Mouse (Mus musculus) heart, embryonic 13.5 days (tissue): ENCODE results near the gene Dpf3. TPM values are rescaled to one million over a fixed set of nuclear protein-coding genes. Genes with fewer than 3 reads are reported as not detected.

Experiments used
- ATAC-seq: fragments of 200-750 bp; cut with Nextera tagmentation; 2 replicates; pipeline ENCODE4 v1.8.0; 2017; ENCODE audit warnings: moderate TSS enrichment; ENCODE audit not compliant: insufficient number of reproducible peaks, low FRiP score, low TSS enrichment; ENCODE audit errors: extremely low read depth
- H3K27ac ChIP-seq: fragments of 300-500 bp; sonication (generic); replicated peaks from 2 replicates; pipeline ENCODE4 v1.5.1; 2015; ENCODE audit warnings: moderate library complexity, mild to moderate bottlenecking, inconsistent platforms
- H3K27me3 ChIP-seq: fragments of 300-500 bp; sonication (generic); replicated peaks from 2 replicates; pipeline ENCODE4 v1.6.1; 2015; ENCODE audit warnings: mild to moderate bottlenecking, inconsistent platforms
- H3K36me3 ChIP-seq: fragments of 300-500 bp; sonication (generic); 2 replicates; pipeline ENCODE4 v1.6.1; 2015; ENCODE audit warnings: mild to moderate bottlenecking, inconsistent platforms
- H3K4me1 ChIP-seq: fragments of 300-500 bp; sonication (generic); 2 replicates; pipeline ENCODE4 v1.6.1; 2015; ENCODE audit warnings: inconsistent platforms
- H3K4me2 ChIP-seq: fragments of 300-500 bp; sonication (generic); 2 replicates; pipeline ENCODE4 v1.6.1; 2015; ENCODE audit warnings: inconsistent platforms, mild to moderate bottlenecking, moderate library complexity
- H3K4me3 ChIP-seq: fragments of 300-500 bp; sonication (generic); 2 replicates; pipeline ENCODE4 v1.5.1; 2015; ENCODE audit warnings: moderate library complexity, mild to moderate bottlenecking, inconsistent platforms
- H3K9ac ChIP-seq: fragments of 300-500 bp; sonication (generic); 2 replicates; pipeline ENCODE4 v1.6.1; 2015; ENCODE audit warnings: inconsistent platforms, mild to moderate bottlenecking, moderate library complexity
- H3K9me3 ChIP-seq: fragments of 300-500 bp; sonication (generic); 2 replicates; pipeline ENCODE4 v1.6.1; 2016; ENCODE audit warnings: inconsistent platforms
- WGBS: fragments of 180-500 bp; shearing (Covaris S2); methylation state at CpG from one replicate; pipeline ENCODE4 v1.1.7; 2015; ENCODE audit warnings: mixed read lengths; 5-methylcytosine and 5-hydroxymethylcytosine counted together
- polyA plus RNA-seq: library from polyadenylated mRNA; unstranded; fragments of >200 nt; fragmentation: Nextera tagmentation; extraction: Ambion mirVana; gene quantifications from 2 replicates; pipeline ENCODE4 v1.2.1, GENCODE M21; 2015

Gene Dpf3
- polyA plus RNA-seq, 1 experiment from 2014 or later = 18.8 TPM

- no peak for ATAC-seq
- H3K36me3 ChIP-seq = peaks cover 3% of the 10 kb centered on the region; the same call in 1 of the 2 replicates
- peaks cover 80% of the 10 kb centered on the region for H3K4me1 ChIP-seq
- H3K4me2 ChIP-seq = no peak overlapping the region
- 72% methylated on average over 3 of the region's 3 CpGs for WGBS
- no peak overlapping the region for H3K4me3 ChIP-seq
- no peaks in the 10 kb centered on the region for H3K9me3 ChIP-seq
- no peaks in the 10 kb centered on the region for H3K27me3 ChIP-seq
- H3K9ac ChIP-seq = no peak overlapping the region
- peak overlapping the region; percentile 88; the same call in 1 of the 2 replicates for H3K27ac ChIP-seq
These were observed 276.8 kb downstream of the Dpf3 start for GRCm38 (mm10) chr12:83210735-83211134.

DNA sequence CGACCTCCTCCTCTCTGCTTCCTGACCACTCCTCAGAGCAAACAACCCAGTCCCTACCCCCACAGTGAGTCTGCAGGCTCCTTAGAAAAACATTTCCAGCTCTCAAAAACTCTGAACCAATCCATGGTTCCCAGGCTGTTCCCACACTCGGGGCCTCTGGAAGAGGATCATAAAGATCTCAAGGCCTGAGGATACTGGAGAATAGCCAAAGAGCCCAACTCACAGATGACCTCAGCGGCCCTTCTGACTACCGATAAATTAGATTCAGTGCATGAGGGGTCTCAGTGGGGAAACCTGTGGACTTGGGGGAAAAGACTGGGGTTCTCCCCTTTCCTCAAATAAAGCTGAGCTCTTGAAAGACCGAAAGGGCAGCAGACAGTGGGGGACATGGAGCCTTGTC is 277.2 kb downstream of the Dpf3 start:
- H3K4me1 ChIP-seq = peaks cover 84% of the 10 kb centered on the region
- peak overlapping the region; percentile 88 for H3K27ac ChIP-seq
- ATAC-seq = no peak
- 53% methylated on average over 5 of the region's 5 CpGs for WGBS
- no peaks in the 10 kb centered on the region for H3K27me3 ChIP-seq
- no peak overlapping the region for H3K4me2 ChIP-seq
- no peak overlapping the region for H3K4me3 ChIP-seq
- H3K9me3 ChIP-seq = no peaks in the 10 kb centered on the region
- H3K36me3 ChIP-seq = peaks cover under 1% of the 10 kb centered on the region; the same call in 1 of the 2 replicates
- H3K9ac ChIP-seq = no peak overlapping the region

DNA sequence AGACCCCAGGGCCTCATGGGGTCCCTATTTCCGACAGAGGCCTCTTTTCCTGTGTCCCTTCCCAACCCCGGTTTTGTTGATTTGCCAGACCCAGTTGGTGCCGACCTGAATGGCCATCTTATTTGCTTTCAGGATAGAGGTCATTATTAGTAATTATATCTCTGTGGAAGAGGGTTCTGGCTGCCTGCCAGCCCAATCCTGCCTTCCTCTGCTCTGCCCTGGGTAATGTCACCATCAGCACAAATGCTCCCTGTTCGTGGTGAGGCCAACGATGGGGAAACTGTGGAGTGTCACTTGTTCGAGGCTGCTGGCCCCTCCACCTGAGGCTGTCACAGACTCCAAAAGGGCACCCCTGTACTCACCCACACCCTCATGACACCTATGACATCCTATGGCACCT is 278.1 kb downstream of the Dpf3 start:
- H3K27ac ChIP-seq = peak overlapping the region; percentile 88
- no peak; the same call in 1 of the 2 replicates for ATAC-seq
- H3K4me2 ChIP-seq = peak overlapping the region; percentile 5; the same call in 1 of the 2 replicates
- WGBS = 13% methylated on average over 6 of the region's 6 CpGs
- no peaks in the 10 kb centered on the region for H3K27me3 ChIP-seq
- no peaks in the 10 kb centered on the region for H3K9me3 ChIP-seq
- H3K4me3 ChIP-seq = no peak overlapping the region
- no peaks in the 10 kb centered on the region for H3K36me3 ChIP-seq
- H3K9ac ChIP-seq = 0 out of 2 replicates have a peak overlapping the region, but pooled peaks have one; percentile 14
- peaks cover 86% of the 10 kb centered on the region for H3K4me1 ChIP-seq

DNA sequence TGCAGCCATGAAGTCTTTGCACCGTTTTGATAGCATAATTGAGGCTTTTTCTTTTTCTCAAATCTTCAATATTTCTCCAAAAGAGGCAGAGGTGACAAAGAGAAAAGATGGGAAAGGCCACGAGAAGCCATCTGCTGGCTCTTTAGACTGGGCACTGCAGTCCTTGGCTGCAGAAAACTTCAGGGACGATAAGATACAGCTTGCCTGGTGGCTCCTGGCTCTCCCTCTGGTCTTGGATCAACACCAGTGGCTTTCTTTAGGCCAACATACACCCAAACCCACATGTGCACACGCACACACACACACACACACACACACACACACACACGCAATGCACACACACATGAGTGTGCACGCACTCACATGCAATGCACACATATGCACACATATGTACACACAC is 278.7 kb downstream of the Dpf3 start:
- H3K36me3 ChIP-seq = no peaks in the 10 kb centered on the region
- H3K27me3 ChIP-seq = no peaks in the 10 kb centered on the region
- H3K4me1 ChIP-seq = peaks cover 82% of the 10 kb centered on the region
- no peak overlapping the region for H3K4me2 ChIP-seq
- H3K4me3 ChIP-seq = no peak overlapping the region
- peak overlapping the region; percentile 88 for H3K27ac ChIP-seq
- no peak for ATAC-seq
- no peaks in the 10 kb centered on the region for H3K9me3 ChIP-seq
- WGBS = 55% methylated on average over 6 of the region's 6 CpGs
- no peak overlapping the region for H3K9ac ChIP-seq

DNA sequence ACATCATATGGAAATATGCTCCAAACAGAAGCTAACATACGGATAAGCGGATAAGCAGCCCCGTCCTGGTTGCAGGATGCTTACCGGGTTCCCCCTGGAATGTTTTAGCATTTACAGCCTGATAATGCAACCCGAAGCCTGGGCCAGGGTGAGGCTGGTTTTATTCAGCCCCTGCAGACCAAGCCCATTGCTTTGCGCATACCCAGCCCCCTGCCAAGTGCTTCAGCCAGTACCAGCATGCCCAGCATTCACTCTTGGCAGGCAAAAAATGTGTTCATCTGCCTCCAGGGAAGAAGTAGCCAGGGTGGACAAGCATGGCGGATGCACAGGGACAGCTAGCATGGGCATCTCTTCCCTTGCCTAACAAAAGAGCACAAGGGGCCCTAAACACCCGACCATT is 279.5 kb downstream of the Dpf3 start:
- no peak for ATAC-seq
- H3K9me3 ChIP-seq = no peaks in the 10 kb centered on the region
- no peak overlapping the region for H3K9ac ChIP-seq
- peaks cover 74% of the 10 kb centered on the region for H3K4me1 ChIP-seq
- H3K27ac ChIP-seq = 0 out of 2 replicates have a peak overlapping the region, but pooled peaks have one; percentile 17
- no peaks in the 10 kb centered on the region for H3K36me3 ChIP-seq
- WGBS = 53% methylated on average over 8 of the region's 8 CpGs
- H3K27me3 ChIP-seq = no peaks in the 10 kb centered on the region
- no peak overlapping the region for H3K4me2 ChIP-seq
- H3K4me3 ChIP-seq = no peak overlapping the region

DNA sequence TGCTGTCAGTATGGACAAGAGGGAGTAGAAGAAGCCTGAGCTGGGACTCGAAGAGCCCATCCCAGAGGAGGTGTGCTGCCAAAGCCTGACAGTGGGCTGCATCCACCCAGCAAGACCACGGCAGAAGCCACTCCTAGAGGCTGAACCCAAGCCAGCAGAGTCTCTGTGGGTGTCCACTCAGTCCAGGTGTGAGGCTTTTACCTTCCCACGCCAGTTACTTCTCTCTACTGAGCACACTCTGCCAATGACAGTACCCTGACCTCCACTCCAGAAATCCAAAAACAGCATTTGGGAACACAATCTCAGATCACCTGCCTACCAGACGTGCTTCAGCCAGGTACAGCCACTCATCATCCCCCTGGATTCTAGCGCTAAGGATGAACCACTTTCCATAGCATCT is 280.0 kb downstream of the Dpf3 start:
- ATAC-seq = no peak
- Histone ChIP-seq H3K4me3 (no peak overlapping the region), H3K27ac (no peak overlapping the region), H3K9me3 (no peaks in the 10 kb centered on the region), H3K4me1 (peaks cover 72% of the 10 kb centered on the region), H3K27me3 (no peaks in the 10 kb centered on the region), H3K4me2 (no peak overlapping the region), H3K9ac (no peak overlapping the region), H3K36me3 (no peaks in the 10 kb centered on the region)
- WGBS = 66% methylated on average over 5 of the region's 5 CpGs

GRCm38 (mm10) chr12:83206866-83207265 is 280.6 kb downstream of the Dpf3 start:
- WGBS = 43% methylated on average over 6 of the region's 6 CpGs
- Histone ChIP-seq H3K9ac (no peak overlapping the region), H3K4me1 (peaks cover 72% of the 10 kb centered on the region), H3K27me3 (no peaks in the 10 kb centered on the region), H3K9me3 (no peaks in the 10 kb centered on the region), H3K36me3 (no peaks in the 10 kb centered on the region), H3K4me3 (no peak overlapping the region), H3K4me2 (no peak overlapping the region), H3K27ac (no peak overlapping the region)
- ATAC-seq = no peak

DNA sequence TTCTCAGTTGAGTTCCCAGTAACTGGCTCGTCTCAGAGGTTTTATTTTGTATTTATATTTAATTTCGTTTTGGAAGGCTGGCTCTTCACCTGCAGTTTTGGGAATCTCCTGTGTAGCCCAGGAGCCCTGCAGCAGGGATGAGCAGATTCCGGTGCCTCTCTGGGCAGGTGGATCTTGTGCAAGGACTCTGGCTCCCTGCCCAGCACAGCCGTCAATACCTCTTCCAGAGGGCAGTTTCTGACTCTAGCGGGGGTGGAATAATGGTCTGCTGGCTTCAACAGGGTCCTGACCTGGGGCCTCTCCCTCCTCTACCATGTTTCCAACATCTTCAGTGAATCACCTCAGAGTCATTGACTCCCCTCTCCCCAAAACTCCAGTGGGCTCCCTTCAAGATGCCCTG is 283.2 kb downstream of the Dpf3 start:
- H3K4me3 ChIP-seq = no peak overlapping the region
- 0 out of 2 replicates have a peak overlapping the region, but pooled peaks have one; percentile 13 for H3K27ac ChIP-seq
- no peak overlapping the region for H3K4me2 ChIP-seq
- H3K4me1 ChIP-seq = peaks cover 63% of the 10 kb centered on the region
- H3K9me3 ChIP-seq = no peaks in the 10 kb centered on the region
- H3K27me3 ChIP-seq = no peaks in the 10 kb centered on the region
- WGBS = 44% methylated on average over 5 of the region's 5 CpGs
- no peaks in the 10 kb centered on the region for H3K36me3 ChIP-seq
- no peak overlapping the region for H3K9ac ChIP-seq
- no peak for ATAC-seq

GRCm38 (mm10) chr12:83201674-83202073 is 285.8 kb downstream of the Dpf3 start:
- WGBS = 41% methylated on average over 3 of the region's 3 CpGs
- Histone ChIP-seq H3K9ac (peak overlapping the region; percentile 44; the same call in 1 of the 2 replicates), H3K27me3 (no peaks in the 10 kb centered on the region), H3K4me2 (no peak overlapping the region), H3K27ac (no peak overlapping the region), H3K9me3 (no peaks in the 10 kb centered on the region), H3K4me3 (no peak overlapping the region), H3K36me3 (no peaks in the 10 kb centered on the region), H3K4me1 (peaks cover 38% of the 10 kb centered on the region)
- ATAC-seq = no peak

DNA sequence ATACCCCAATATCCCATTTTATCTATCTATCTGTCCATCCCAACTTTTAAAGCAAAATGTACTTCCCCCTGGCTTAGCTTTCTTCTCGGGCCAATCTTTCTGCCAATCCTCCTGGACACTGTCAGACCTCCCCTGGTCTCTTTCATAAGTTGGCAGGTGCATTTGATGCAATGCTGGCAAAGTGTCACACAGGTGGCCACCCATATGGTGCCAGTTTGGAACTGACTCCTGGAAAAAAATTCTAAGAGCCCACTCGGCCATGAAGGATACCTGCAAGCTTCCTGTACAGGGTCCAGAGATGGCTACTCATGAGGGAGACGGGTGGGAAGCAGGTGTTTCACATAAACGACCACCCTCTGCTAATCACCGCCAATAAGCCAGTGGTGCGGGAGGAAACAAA is 307.0 kb downstream of the Dpf3 start:
- ATAC-seq = no peak
- H3K9ac ChIP-seq = no peak overlapping the region
- H3K27me3 ChIP-seq = no peaks in the 10 kb centered on the region
- no peak overlapping the region for H3K4me2 ChIP-seq
- no peak overlapping the region for H3K4me3 ChIP-seq
- H3K9me3 ChIP-seq = no peaks in the 10 kb centered on the region
- WGBS = 68% methylated on average over 6 of the region's 6 CpGs
- no peak overlapping the region for H3K27ac ChIP-seq
- H3K36me3 ChIP-seq = no peaks in the 10 kb centered on the region
- peaks cover 4% of the 10 kb centered on the region; the same call in 1 of the 2 replicates for H3K4me1 ChIP-seq

DNA sequence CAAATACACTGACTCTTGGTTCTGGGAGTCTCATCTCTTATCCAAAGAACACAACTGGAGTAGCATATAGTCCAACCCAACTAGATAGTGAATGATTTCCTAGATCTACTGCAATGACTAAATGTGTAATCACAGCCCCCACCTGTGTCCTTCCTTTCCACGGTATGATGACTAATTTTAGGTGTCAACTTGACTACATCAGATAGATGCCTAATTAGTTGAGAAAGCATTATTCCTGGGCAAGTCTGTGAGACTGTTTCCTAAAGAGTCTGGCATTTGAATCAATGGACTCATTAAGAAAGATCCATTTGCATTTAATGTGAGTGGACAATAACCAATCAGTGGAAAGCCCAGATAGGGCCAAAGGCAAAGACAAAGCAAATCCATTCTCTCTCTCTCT is 307.7 kb downstream of the Dpf3 start:
- Histone ChIP-seq H3K4me3 (no peak overlapping the region), H3K4me2 (no peak overlapping the region), H3K9ac (no peak overlapping the region), H3K9me3 (no peaks in the 10 kb centered on the region), H3K27ac (no peak overlapping the region), H3K27me3 (no peaks in the 10 kb centered on the region), H3K36me3 (no peaks in the 10 kb centered on the region), H3K4me1 (0 out of 2 replicates have a peak, but pooled peaks cover 3% of the 10 kb centered on the region)
- 70% methylated on average over 1 of the region's 1 CpGs for whole genome bisulfite sequencing
- ATAC-seq = no peak

- Histone ChIP-seq H3K4me1 (0 out of 2 replicates have a peak, but pooled peaks cover 3% of the 10 kb centered on the region), H3K27ac (no peak overlapping the region), H3K9ac (no peak overlapping the region), H3K4me3 (no peak overlapping the region), H3K36me3 (no peaks in the 10 kb centered on the region), H3K9me3 (no peaks in the 10 kb centered on the region), H3K4me2 (no peak overlapping the region), H3K27me3 (no peaks in the 10 kb centered on the region)
- 70% methylated on average over 2 of the region's 2 CpGs for WGBS
- no peak for ATAC-seq
These were observed 308.7 kb downstream of the Dpf3 start for GRCm38 (mm10) chr12:83178770-83179169.
